Mouse (Mus musculus): Measurements from ENCODE around the gene Hpcal4.

Hpcal4 gene

DNA sequence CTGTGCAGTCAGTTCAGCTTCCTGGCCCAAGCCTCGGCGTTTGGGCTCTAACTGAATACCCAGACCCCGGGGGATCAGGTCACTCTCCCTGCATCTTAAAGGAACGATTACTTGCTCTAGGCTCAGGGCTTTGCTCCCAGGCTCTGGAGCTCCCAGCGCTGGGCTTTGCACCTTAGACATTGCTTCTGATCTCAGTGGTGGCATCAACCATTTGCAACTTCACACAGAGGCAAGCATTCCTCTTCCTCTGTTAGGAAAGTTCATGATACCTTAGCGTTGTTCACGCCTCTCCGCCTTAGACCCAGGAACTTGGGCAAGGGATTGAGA lies 19.0 kb downstream of the Hpcal4 start:
- no peak for DNase-seq

DNA sequence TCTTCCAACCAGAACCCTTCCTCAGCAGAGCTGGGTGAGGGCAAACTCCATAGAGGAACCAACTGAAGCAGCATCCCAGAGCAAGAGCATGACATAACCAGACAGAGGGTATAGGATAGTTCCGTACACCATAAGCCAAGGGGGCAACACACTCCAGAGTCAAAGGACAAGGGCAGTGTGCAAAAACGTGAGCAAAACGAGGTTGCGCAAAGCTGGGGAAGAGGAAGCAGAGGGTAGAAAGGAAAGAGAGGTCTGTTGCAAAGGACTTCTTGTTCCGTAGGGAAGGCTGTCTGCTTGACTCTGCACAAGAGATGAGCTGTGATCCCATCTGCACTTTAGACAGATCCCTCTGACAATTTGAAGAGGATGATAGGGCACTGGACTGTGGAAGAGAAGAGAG lies 24.3 kb downstream of the Hpcal4 start:
- DNase-seq = no peak

DNA sequence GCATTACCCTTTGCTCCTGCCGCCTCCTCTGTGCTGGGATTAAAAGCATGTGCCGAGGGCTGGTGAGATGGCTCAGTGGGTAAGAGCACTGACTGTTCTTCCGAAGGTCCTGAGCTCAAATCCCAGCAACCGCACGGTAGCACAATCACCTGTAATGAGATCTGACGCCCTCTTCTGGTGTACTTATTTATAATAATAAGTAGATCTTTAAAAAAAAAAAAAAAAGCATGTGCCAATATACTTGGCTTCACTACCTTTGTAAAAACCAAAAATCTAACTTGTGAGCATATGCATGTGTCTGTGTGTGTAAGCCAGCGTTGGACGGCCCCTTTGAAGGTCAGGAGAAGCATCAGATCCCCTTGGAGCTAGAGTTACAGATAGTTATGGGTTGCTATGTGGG lies 28.0 kb downstream of the Hpcal4 start:
- no peak for DNase-seq

DNA sequence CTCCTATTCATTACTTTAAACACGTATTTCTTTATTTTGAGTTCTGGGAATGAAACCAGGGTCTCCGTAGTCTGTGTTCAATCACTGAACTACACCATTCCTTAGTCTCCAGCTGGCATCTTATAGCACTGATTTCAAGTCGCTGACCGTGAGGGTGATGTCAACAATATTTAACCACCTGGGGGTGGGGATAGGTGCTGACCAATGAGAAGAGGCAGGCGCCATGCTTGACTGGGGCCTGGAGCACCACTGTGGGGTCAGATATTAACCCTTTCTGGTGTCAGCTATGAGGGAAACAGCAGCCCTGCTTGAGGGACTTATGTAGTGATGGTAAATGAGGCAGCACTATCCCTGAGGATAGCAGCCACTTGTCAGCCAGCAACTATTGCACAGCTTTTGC lies 28.4 kb downstream of the Hpcal4 start:
- DNase-seq = no peak

DNA sequence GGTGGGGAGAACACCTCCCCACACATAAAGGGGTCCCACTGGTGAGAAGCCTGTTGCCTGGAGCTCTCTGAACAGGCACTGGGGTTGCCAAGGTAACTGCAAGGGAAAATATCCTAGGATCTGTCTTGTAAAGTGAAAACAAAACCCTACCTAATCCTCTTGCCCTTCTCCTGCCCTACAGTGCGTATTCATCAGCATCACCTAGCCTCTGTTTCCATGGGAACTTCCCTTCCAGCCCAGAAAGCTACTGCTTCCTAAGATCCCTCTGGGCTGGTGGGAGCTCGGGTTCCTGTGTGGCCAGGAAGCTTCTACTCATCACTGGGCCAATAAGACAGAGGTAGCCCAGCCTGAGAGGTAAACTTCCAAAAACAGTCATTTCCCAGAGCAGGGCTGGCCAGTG lies 29.3 kb downstream of the Hpcal4 start:
- no peak for DNase-seq

DNA sequence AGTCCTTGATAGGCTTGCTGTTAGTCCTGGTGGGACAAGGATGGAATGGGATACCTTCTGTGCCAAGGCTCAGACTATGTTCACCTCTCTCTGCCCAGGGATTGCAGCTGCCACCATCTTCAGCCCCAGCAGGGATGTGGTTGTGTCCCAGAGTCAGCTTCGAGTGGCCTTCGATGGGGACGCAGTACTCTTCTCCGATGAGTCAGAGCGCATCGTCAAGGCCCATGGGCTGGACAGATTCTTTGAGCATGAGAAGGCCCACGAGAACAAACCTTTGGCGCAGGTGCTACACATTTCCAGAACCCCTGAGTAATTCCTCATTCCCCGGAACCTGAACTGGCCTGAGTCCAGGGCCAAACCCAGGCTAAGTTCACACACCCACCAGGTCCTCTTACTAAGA lies 30.9 kb downstream of the Hpcal4 start:
- no peak for DNase-seq

DNA sequence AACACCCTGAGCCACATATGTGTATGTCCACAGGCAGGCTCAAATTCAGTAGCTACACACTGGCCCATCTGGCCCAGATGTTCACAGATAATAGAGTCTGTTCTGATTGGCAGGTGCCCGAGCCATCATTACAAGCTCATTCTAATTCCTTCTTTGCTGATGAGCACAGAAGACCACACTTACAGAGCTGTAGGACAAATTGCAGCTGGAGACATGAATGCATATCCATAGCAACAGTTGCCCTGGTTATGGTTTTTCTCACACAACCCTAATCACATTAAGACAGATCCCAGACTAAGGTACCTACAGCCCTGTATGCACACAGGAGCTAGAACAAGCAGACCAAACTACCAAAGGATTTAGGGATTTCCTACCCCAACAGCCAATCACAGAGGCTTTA lies 32.3 kb downstream of the Hpcal4 start:
- DNase-seq = no peak

DNA sequence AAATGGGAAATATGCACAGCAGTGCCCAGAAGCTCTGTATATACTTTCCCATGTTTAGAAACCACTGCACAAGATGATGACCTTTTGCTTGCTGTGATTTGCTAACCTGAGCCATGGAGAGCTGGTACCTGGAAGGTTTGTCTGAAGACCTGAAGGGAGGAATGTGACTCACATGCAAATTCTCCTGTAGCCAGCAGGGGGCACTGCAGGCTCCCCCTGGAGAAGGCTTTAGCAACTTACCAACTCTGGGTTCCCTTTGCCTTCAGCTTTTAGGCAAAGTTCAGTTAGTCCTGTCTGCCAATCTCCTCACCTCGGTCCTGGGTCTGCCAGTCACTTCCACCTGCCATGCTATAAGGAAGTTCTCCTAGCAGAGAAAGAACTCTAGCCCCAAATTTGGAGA lies 33.8 kb downstream of the Hpcal4 start:
- DNase-seq = peak; percentile 36

DNA sequence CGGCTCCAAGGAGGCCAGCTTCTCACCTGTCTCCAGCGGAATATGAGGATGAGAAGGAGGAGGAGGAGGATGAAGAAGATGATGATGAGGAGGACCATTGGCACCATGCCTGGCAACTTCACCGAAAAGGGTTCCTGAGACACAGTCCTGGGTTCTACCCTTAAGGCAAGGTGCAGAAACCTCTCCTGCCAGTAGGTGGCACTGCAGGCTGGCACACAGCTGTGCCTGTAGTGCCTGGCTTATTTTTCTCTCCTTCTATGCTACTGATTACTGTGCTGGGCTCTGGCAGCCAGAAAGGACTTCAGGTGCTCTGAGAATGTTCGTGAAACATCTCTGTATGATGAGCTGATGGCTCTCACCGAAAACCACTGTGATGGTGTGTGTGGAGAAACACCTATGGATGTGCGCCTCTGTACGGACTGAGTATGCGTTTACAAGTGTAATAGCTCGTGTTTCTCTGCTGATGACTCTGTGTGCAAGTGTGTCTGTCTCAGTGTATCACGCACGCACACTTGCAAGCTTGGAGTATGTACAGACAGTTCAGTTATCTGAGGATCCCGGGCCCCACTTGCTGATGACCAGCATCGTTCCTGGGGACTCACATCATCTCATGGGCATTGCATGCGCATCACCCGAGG lies 36.8 kb downstream of the Hpcal4 start:
- peak; percentile 78 for DNase-seq

DNA sequence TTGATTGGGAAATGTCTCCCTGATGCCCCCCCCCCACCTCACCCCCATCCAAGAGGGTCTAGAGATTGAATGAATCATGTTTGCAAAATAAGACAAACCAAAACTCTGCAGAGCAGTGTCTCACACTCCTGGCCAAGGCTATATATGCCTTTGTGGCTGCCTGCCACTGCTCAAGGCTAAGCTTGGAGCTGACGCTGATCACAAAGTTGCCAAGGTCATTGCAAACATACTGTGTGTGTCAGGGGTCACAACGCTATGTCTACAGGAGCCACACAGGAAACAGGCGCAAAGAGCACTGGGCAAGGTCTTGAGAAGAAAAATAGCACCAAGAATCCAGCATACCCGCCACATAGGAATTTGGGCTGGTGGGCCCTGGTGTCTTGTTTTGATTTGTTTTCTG lies 37.6 kb downstream of the Hpcal4 start:
- no peak for DNase-seq

DNA sequence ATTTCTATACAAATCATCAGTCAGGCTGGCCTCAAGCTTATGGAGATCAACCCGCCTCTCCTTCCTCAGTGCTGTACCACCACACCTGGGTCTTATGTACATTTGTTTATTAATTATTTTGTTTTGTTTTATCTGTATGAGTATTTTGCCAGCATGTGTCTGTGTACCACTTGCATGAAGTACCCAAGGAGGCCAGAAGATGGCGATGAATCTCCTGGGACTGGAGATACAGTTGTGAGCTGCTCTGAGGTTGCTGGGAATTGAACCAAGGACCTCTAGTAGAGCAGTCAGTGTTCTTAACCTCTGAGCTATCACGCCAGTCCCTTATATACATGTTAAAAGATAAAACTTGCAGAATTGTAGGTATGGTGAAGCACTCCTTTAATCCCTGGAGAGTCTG lies 40.3 kb downstream of the Hpcal4 start:
- no peak for DNase-seq

DNA sequence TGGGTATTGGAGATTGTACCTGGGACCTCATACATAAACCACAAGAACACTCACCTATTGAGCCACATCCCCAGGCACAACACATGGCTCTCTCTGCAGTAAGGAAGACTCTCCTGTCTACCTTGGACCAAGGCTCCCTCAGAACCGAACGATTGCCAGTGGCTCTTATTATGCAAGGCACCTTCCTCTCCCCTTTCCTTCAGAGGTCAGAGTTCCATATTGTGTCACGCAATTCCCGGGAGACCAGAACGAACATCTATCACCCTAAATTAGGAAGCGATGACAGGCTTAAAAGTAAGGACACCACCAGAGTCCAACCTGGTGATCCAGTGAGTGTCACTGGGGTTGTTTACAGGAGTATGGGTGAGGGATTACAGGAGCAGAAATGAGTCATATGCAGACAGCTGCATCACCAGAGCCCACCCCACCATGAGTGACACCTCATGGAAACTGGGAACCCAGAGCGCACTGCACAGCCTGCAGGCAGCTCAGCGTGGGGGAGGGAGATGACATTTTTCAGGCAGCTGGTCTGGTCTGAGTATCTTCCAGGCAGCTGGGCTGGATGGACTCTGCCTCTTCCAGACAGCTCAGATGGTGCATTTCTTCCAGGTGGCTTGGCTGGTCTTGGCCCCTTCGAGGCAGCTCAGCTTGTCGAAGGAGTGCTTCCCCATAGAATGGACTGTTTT lies 42.8 kb downstream of the Hpcal4 start:
- DNase-seq = peak; percentile 71

DNA sequence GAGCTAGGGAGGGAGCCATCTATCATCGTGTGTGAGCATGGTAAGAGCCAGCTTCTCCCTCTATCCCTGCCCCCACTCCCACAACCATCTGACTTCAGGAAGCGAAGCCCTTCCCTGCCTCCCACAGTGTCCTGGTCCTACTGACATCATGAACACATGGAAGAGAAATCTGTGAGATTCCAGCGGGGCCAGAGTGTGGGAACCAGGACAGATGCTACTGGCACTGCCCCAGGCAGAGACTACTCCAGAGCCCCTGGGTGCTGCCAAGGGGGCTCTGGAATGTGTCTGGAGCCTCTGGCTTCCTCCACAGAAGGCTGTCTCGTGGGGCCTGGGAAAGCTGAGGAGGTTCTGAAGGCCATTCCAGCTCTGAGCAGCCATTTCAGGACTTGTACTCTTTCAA lies 44.7 kb downstream of the Hpcal4 start:
- peak; percentile 88 for DNase-seq

DNA sequence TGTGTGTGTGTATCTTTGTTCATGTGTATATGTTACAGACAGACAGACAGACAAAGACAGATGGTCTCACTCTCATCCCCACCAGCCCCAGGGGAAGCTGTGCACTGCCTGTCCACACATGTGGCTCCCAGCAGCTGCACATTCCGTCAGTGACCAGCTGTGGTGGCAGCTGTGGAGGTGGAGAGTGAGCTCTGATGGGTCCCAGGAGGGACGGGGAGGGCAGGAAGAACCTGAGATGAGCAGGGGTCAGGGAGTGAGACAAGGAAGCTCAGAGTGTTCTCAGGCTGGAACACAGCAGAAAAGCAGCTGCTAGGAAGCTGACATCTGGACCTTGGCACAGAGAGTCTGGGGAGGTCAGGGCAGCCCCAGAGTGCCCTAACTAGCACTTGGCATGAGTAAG lies 45.2 kb downstream of the Hpcal4 start:
- peak; percentile 84 for DNase-seq

DNA sequence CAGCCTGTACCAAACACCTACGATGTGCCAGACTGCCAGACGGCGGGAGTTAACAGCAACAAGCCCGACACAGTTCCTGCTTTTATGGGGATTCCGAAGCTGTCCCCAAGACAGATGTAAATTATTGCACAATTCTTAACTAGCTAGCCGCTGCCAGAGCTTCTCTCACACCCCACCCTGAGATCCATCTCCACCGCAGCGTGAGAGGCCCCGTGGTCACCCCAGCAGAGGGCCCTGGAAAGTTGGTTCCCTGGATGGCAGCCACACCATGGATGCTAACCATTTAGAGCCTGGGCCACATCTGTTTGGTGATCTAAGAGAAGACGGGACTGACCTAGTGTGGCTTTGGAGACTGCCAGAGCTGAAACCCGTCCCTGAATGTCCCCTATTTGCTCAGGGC lies 46.1 kb downstream of the Hpcal4 start:
- peak; percentile 75 for DNase-seq

DNA sequence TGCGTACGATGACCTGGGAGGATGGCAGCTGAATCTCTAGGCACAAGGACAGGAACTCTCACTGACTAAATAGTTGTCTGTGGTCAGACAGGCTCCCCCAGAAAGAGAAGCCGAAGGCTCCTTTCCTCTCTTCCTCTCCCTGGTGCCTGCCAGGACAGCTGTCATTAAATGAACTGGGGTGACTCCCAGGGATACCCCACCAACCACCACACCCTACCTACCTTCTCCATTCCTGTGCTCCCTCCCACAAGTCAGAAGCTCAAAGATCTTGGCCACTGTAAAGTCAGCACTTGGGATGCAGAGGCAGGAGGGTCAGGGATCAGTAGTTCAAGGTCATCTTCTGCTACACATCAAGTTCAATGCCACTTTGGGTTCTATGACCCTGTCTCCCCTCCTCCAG lies 49.8 kb downstream of the Hpcal4 start:
- no peak for DNase-seq

DNA sequence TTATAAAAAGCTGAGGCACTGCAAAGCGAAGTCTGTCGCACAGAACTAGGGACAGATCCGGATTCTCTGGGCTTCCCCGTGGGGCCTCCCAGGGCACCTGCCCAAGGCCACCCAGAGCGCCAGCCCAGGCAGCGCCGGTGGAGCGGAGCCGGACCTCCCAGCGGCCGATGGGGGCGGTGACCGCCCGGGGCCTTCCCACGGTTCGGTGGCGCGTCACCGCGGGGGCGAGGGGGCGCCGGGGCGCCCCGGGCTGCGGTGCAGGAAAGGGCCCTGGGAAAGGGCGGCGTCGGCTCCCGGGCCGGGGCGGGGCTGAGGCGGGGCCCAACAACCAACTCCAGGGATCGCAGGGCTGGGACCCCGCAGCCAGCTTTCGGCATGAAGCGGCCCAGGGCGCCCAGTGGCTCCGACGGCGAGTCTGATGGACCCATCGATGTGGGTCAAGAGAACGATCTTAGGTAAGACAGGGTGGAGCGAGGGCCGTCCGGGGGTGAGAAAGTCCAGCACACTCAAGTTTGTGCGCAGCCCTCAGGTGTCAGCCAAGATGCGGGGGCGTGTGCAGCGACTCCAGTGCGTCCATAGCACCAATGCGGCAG lies 50.6 kb downstream of the Hpcal4 start, which contains the start of gene Heyl:
Gene Heyl (plus strand): TSS at position 65 of the 593 bp plus-strand sequence.
- peak; percentile 80 for DNase-seq

DNA sequence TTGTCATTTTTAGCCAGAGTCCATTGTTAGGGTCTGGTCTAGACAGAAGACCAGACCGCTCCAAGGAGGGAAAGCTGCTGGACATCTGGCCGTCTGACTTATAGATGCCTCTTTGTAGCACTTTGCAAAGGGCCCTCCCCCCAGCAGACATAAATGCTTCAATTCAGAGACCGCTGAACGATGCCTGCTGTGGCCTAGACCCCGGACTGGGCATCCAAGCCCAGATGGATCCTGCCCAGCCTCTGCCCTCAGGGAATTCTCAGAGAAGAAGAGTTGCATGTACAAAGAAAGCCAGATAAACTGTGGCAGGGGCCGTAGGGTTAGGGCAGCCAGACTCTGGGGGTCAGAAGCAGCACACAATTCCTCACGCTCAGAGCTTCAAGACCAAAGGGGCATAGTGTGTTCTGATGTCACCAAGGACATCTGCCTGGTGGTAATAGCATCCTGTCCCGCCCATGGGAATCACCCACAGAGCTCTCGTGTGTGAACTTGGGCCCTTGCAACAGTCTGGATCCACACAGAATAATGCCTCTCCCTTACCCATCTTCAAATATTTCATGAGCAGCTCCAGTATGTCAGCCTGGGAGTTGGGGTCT lies 52.9 kb downstream of the Hpcal4 start:
- no peak for DNase-seq

DNA sequence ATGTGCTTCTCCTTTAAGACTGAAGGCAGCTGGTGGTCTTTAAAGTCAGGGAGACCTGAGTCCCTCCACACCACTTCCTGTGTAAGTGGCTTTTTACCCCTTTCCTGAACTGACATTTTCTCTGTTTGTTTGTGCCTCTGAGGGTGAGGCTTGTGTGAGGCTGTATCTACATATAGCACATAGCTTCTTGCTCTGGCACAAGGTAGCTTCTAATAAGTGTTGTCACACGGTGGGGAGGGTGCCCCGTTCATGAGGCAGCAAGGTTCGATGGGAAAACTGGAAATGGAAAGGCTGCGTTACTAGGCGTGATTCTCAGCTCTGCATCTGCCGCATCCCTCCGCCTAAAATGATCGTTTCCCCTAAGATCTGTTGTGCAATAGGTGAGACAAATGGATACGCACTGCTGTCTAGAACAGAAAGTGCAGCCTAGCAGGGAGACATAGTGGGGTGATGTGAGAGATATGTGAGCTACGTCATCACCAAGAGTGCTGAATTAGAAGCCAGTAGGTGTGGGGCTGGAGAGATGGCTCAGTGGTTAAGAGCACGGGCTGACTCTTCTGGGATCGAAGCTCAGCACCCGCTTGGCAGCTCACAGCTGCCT lies 53.5 kb downstream of the Hpcal4 start:
- peak; percentile 49 for DNase-seq

DNA sequence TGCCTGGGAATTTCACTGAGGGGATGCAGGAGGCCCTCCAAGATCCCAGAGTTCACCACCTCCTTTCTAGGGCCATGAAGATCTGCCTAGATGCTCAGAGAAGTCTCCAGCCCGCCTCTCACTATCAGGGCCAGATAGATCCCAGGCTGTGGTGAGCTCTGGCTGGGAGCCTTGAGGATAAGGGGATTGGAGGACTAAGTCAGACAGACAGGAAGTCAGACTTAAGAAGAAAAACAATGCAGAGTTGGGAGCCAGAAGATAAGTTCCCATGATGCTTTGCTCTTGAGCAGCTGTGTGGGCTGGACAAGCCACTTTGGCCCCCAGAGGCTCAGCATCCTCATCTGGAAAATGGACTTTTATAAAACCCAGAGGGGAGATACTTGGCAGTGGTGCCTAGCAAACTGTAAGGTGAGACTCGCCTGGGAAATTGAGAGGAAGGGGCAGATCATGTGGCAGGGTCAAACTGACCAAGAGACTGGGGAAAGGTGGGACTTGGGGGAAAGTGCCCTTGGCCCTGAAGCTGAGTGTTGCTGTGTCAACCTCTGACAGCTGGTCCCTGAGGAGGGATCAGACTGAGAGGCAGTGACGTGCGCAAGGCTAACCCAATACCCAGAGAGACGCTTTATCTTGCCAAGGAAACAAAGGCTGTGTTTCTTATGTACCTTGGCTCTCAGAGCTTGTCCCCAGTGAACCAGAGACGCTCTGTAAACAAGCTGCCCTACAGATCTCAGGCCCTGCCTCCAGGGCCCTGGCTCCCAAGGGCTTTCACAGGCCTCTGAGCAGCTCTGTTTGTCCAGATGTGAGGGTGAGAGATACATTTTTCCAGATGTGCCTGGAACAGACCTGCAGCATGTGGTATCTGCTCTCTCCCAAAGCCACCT lies 54.6 kb downstream of the Hpcal4 start:
- DNase-seq = peak; percentile 58

DNA sequence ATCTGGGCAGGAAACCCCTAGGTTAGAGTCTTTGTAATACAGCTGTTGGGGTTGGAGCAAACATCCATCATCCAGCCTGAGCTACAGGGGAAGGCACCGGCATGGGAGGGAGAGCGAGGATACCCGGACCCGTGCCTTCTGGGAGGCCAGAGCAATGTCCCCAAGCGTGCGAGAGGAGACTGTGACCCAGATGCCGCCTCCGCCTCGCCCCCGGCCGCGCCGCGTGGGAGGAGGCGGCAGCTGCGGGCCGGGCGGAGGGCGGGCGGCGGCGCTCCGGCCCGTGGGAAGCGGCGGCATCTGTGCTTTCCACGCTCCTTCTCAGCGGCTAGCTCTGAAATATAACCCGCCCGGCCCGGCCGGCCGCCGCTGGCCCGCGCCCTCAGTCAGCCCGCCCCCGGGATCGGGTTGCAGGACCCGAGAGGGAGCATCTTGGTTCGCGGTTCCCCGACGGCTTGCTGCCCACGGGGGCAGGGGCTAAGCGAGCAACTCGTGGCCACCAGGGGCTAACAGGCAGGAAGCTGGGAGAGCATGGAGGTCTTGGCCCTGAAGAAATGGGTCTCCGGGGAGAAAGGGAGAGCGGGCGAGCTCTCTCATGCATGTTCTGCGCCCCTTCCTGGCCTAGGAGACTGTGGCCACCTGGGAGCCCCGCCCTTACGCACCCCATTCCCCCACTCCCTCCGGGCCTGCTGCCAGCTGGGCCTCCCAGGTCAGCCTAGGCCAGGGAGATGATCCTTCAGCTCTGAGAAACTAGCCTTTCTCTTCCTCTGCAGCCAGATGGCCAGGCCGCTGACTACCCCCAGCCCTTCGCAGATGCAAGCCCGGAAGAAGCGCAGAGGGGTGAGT lies 56.6 kb downstream of the Hpcal4 start:
- peak; percentile 78 for DNase-seq

Measured in lung, postnatal 10 days (tissue).